Mouse (Mus musculus) forebrain, embryonic 13.5 days (tissue): ENCODE measurements around the gene Mcoln1. TPM values are rescaled to one million over a fixed set of nuclear protein-coding genes. Genes with fewer than 3 reads are reported as not detected.

Experiments used
- ATAC-seq: fragments of 200-750 bp; cut with Nextera tagmentation; 2 replicates; pipeline ENCODE4 v1.8.0; 2017
- H3K27ac ChIP-seq: fragments of 300-500 bp; sonication (generic); 2 replicates; pipeline ENCODE4 v1.5.1; 2015; ENCODE audit warnings: inconsistent platforms, mild to moderate bottlenecking, moderate library complexity
- H3K27me3 ChIP-seq: fragments of 300-500 bp; sonication (generic); 2 replicates; pipeline ENCODE4 v1.6.1; 2015; ENCODE audit warnings: mild to moderate bottlenecking, inconsistent platforms
- H3K36me3 ChIP-seq: fragments of 300-500 bp; sonication (generic); 2 replicates; pipeline ENCODE4 v1.6.1; 2015; ENCODE audit warnings: mild to moderate bottlenecking, inconsistent platforms; ENCODE audit not compliant: poor library complexity, severe bottlenecking
- H3K4me1 ChIP-seq: fragments of 300-500 bp; sonication (generic); 2 replicates; pipeline ENCODE4 v1.6.1; 2015; ENCODE audit warnings: inconsistent platforms
- H3K4me2 ChIP-seq: fragments of 300-500 bp; sonication (generic); 2 replicates; pipeline ENCODE4 v1.6.1; 2015; ENCODE audit warnings: inconsistent platforms, mild to moderate bottlenecking, moderate library complexity
- H3K4me3 ChIP-seq: fragments of 300-500 bp; sonication (generic); 2 replicates; pipeline ENCODE4 v1.5.1; 2015; ENCODE audit warnings: mild to moderate bottlenecking, inconsistent platforms
- H3K9ac ChIP-seq: fragments of 300-500 bp; sonication (generic); 2 replicates; pipeline ENCODE4 v1.6.1; 2015; ENCODE audit warnings: mild to moderate bottlenecking, inconsistent platforms
- H3K9me3 ChIP-seq: fragments of 300-500 bp; sonication (generic); replicated peaks from 2 replicates; pipeline ENCODE4 v1.6.1; 2016; ENCODE audit warnings: inconsistent platforms
- WGBS: fragments of 180-500 bp; shearing (Covaris S2); methylation state at CpG from one replicate; pipeline ENCODE4 v1.1.7; 2015; 5-methylcytosine and 5-hydroxymethylcytosine counted together
- polyA plus RNA-seq: library from polyadenylated mRNA; unstranded; fragments of >200 nt; fragmentation: Nextera tagmentation; extraction: Ambion mirVana; gene quantifications from 2 replicates; pipeline ENCODE4 v1.2.1, GENCODE M21; 2015

Gene Mcoln1
- polyA plus RNA-seq, 1 experiment from 2014 or later: 68.7 TPM

GRCm38 (mm10) chr8:3537666-3538065, 37.4 kb downstream of the Mcoln1 start:
- Histone ChIP-seq H3K9ac (no peak overlapping the region), H3K4me3 (no peak overlapping the region), H3K4me1 (no peaks in the 10 kb centered on the region), H3K27ac (no peak overlapping the region), H3K4me2 (no peak overlapping the region), H3K27me3 (no peaks in the 10 kb centered on the region), H3K9me3 (no peaks in the 10 kb centered on the region), H3K36me3 (peaks cover 59% of the 10 kb centered on the region)
- no peak for ATAC-seq
- WGBS: 93% methylated on average over 26 of the region's 26 CpGs

GRCm38 (mm10) chr8:3539146-3539545, 38.9 kb downstream of the Mcoln1 start:
- Histone ChIP-seq H3K4me3 (no peak overlapping the region), H3K27me3 (no peaks in the 10 kb centered on the region), H3K27ac (no peak overlapping the region), H3K9me3 (no peaks in the 10 kb centered on the region), H3K4me2 (no peak overlapping the region), H3K9ac (no peak overlapping the region), H3K36me3 (peaks cover 69% of the 10 kb centered on the region), H3K4me1 (no peaks in the 10 kb centered on the region)
- no peak for ATAC-seq
- WGBS: 85% methylated on average over 7 of the region's 7 CpGs

GRCm38 (mm10) chr8:3540076-3540475, 39.8 kb downstream of the Mcoln1 start:
- no peak overlapping the region for H3K9ac ChIP-seq
- H3K9me3 ChIP-seq: no peaks in the 10 kb centered on the region
- no peaks in the 10 kb centered on the region for H3K4me1 ChIP-seq
- ATAC-seq: no peak
- H3K27ac ChIP-seq: no peak overlapping the region
- 95% methylated on average over 4 of the region's 4 CpGs for WGBS
- H3K36me3 ChIP-seq: peaks cover 79% of the 10 kb centered on the region
- H3K4me3 ChIP-seq: no peak overlapping the region
- H3K4me2 ChIP-seq: no peak overlapping the region
- no peaks in the 10 kb centered on the region for H3K27me3 ChIP-seq

- H3K4me3 ChIP-seq: no peak overlapping the region
- H3K9me3 ChIP-seq: no peaks in the 10 kb centered on the region
- H3K9ac ChIP-seq: no peak overlapping the region
- ATAC-seq: no peak
- 91% methylated on average over 2 of the region's 2 CpGs for WGBS
- no peaks in the 10 kb centered on the region for H3K27me3 ChIP-seq
- no peak overlapping the region for H3K27ac ChIP-seq
- H3K4me1 ChIP-seq: no peaks in the 10 kb centered on the region
- H3K4me2 ChIP-seq: no peak overlapping the region
- peaks cover 30% of the 10 kb centered on the region for H3K36me3 ChIP-seq
Observed at GRCm38 (mm10) chr8:3546511-3546910, 46.3 kb downstream of the Mcoln1 start.

GRCm38 (mm10) chr8:3552240-3552639, 52.0 kb downstream of the Mcoln1 start:
- Histone ChIP-seq H3K4me2 (no peak overlapping the region), H3K36me3 (no peaks in the 10 kb centered on the region), H3K27ac (no peak overlapping the region), H3K9ac (no peak overlapping the region), H3K9me3 (no peaks in the 10 kb centered on the region), H3K4me3 (no peak overlapping the region), H3K4me1 (no peaks in the 10 kb centered on the region), H3K27me3 (no peaks in the 10 kb centered on the region)
- no peak for ATAC-seq
- WGBS: 86% methylated on average over 1 of the region's 1 CpGs

GRCm38 (mm10) chr8:3556114-3556513, 55.9 kb downstream of the Mcoln1 start:
- Histone ChIP-seq H3K4me3 (no peak overlapping the region), H3K27me3 (no peaks in the 10 kb centered on the region), H3K9ac (no peak overlapping the region), H3K4me1 (no peaks in the 10 kb centered on the region), H3K9me3 (no peaks in the 10 kb centered on the region), H3K36me3 (no peaks in the 10 kb centered on the region), H3K4me2 (no peak overlapping the region), H3K27ac (no peak overlapping the region)
- ATAC-seq: peak; percentile 85
- 64% methylated on average over 4 of the region's 4 CpGs for WGBS

Other genes starting within 250 kb of the Mcoln1 start
- 51.3 and 53.5 TPM in 2 replicates for gene Insr, start 220.8 kb upstream of the Mcoln1 start, polyA plus RNA-seq
- 0.23 TPM in 1 of 2 replicates, not detected in the other for gene A430078G23Rik, start 147.0 kb upstream of the Mcoln1 start, polyA plus RNA-seq
- gene Arhgef18, start 107.5 kb upstream of the Mcoln1 start, polyA plus RNA-seq: 11.1 and 11.7 TPM in 2 replicates
- gene Pex11g, start 32.8 kb upstream of the Mcoln1 start, polyA plus RNA-seq: 3.9 and 4.8 TPM in 2 replicates
- gene Tex45, start 29.6 kb upstream of the Mcoln1 start, polyA plus RNA-seq: 0.10 TPM in 1 of 2 replicates, not detected in the other
- 67.2 and 72.0 TPM in 2 replicates for gene Zfp358, start 7.3 kb upstream of the Mcoln1 start, polyA plus RNA-seq
- gene Pnpla6, start 14.9 kb downstream of the Mcoln1 start, polyA plus RNA-seq: 20.3 and 23.8 TPM in 2 replicates
- gene C330021F23Rik, start 67.5 kb downstream of the Mcoln1 start, polyA plus RNA-seq: 1.6 and 2.3 TPM in 2 replicates
- 19.5 and 19.9 TPM in 2 replicates for gene Camsap3, start 86.8 kb downstream of the Mcoln1 start, polyA plus RNA-seq
- 64.0 and 72.5 TPM in 2 replicates for gene Xab2, start 120.9 kb downstream of the Mcoln1 start, polyA plus RNA-seq
- gene Pet100, start 121.1 kb downstream of the Mcoln1 start, polyA plus RNA-seq: 113 and 138 TPM in 2 replicates
- 0.17 and 0.35 TPM in 2 replicates for gene Pcp2, start 125.1 kb downstream of the Mcoln1 start, polyA plus RNA-seq
- 35.7 and 40.1 TPM in 2 replicates for gene Stxbp2, start 130.5 kb downstream of the Mcoln1 start, polyA plus RNA-seq
- gene Retn, start 155.3 kb downstream of the Mcoln1 start, polyA plus RNA-seq: 0.31 and 0.64 TPM in 2 replicates
- gene Mcemp1, start 165.3 kb downstream of the Mcoln1 start, polyA plus RNA-seq: 0.15 and 0.18 TPM in 2 replicates
- 6.5 and 9.0 TPM in 2 replicates for gene Fcor, start 171.9 kb downstream of the Mcoln1 start, polyA plus RNA-seq
- 52.0 and 57.4 TPM in 2 replicates for gene Trappc5, start 175.8 kb downstream of the Mcoln1 start, polyA plus RNA-seq
- 0.23 and 0.37 TPM in 2 replicates for gene Fcer2a, start 193.7 kb downstream of the Mcoln1 start, polyA plus RNA-seq
- not detected in 2 replicates for gene Clec4g, start 220.2 kb downstream of the Mcoln1 start, polyA plus RNA-seq
- not detected in 2 replicates for gene Cd209a, start 248.5 kb downstream of the Mcoln1 start, polyA plus RNA-seq